19 mouse cellular contexts compared by ENCODE assay signal in the genomic region with DNA sequence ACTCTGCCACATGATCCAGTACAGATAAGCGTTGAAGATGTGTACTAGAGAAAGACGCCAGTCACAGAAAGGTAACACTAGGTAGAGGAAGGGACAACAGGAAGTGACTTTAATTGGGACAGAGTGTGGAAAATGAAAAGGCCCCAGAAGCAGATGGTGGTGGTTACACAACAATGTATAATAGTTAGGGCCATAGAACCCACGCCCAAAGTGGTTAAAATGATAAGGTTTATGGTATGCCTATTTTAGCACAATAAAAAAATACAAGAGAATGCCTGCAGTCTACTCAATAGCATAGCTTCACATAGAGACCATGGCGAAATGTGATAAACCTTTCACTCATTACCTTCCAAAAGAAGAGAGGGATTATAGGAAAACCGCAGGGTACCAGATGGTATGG.
DNase-seq lines count a peak whose midpoint lies in the region; ATAC-seq and TF ChIP-seq lines count a peak whose summit lies in the region.
"Had no signal": no experiment of that assay in that cellular context is flagged by ENCODE, and none has a peak within 500 bp of the region (broad histone marks: within the 10 kb centered on the region; RNA-seq: fewer than 3 reads in every experiment).

No protein-coding gene starts in this region.

- H3K27me3 ChIP-seq in intestine, embryonic 14.5 days (replicated peaks; ENCODE audit: control insufficient read depth, insufficient read depth, low read length): no peaks in the 10 kb centered on the region
- no peaks in the 10 kb centered on the region for H3K27me3 ChIP-seq in intestine, embryonic 15.5 days (replicated peaks)
- no peaks in the 10 kb centered on the region for H3K27me3 ChIP-seq in intestine, postnatal 0 days (replicated peaks; ENCODE audit: control insufficient read depth, insufficient read depth, low read length)
- H3K27me3 ChIP-seq in small intestine, adult 2 months (ENCODE audit: control insufficient read depth, insufficient read depth, low read length): no peaks in the 10 kb centered on the region
- no peaks in the 10 kb centered on the region for H3K27me3 ChIP-seq in liver, embryonic 11.5 days (replicated peaks; ENCODE audit: control insufficient read depth, insufficient read depth, low read length)
- H3K27me3 ChIP-seq: embryonic facial prominence, embryonic 12.5 days; forebrain, embryonic 13.5 days; forebrain, embryonic 15.5 days had no signal

- no peak for TF ChIP-seq CTCF in intestine, postnatal 0 days (IDR thresholded peaks at IDR 0.05; ENCODE audit: low read depth)
- TF ChIP-seq CTCF in small intestine, adult 2 months (IDR thresholded peaks at IDR 0.05; ENCODE audit: extremely low read depth, insufficient read length, insufficient replicate concordance, low read depth, low read length): no peak

- TF ChIP-seq POLR2A in small intestine, adult 2 months (IDR thresholded peaks at IDR 0.05; ENCODE audit: low read depth, low read length): no peak

- H3K9ac ChIP-seq in intestine, embryonic 14.5 days (ENCODE audit: low read length): no peak overlapping the region
- no peak overlapping the region for H3K9ac ChIP-seq in intestine, embryonic 15.5 days
- H3K9ac ChIP-seq in intestine, postnatal 0 days (ENCODE audit: low read depth, low read length): no peak overlapping the region
- H3K9ac ChIP-seq in liver, embryonic 11.5 days (ENCODE audit: low read depth, low read length): no peak overlapping the region
- H3K9ac ChIP-seq: embryonic facial prominence, embryonic 12.5 days; forebrain, embryonic 13.5 days; forebrain, embryonic 15.5 days had no signal

- H3K4me3 ChIP-seq in intestine, embryonic 14.5 days (ENCODE audit: low read depth, low read length): no peak overlapping the region
- H3K4me3 ChIP-seq in intestine, embryonic 15.5 days (replicated peaks): no peak overlapping the region
- no peak overlapping the region for H3K4me3 ChIP-seq in intestine, postnatal 0 days (ENCODE audit: low read depth, low read length)
- no peak overlapping the region for H3K4me3 ChIP-seq in small intestine, adult 2 months (ENCODE audit: low read depth, low read length)
- no peak overlapping the region for H3K4me3 ChIP-seq in liver, embryonic 11.5 days (ENCODE audit: low read depth, low read length)
- H3K4me3 ChIP-seq: embryonic facial prominence, embryonic 10.5 days; embryonic facial prominence, embryonic 12.5 days; forebrain, embryonic 13.5 days; forebrain, embryonic 15.5 days had no signal

- no peaks in the 10 kb centered on the region for H3K9me3 ChIP-seq in intestine, embryonic 14.5 days (ENCODE audit: control insufficient read depth, low read length)
- H3K9me3 ChIP-seq in intestine, embryonic 15.5 days: no peaks in the 10 kb centered on the region
- no peaks in the 10 kb centered on the region for H3K9me3 ChIP-seq in intestine, postnatal 0 days (ENCODE audit: control insufficient read depth)
- no peaks in the 10 kb centered on the region for H3K9me3 ChIP-seq in liver, embryonic 11.5 days (ENCODE audit: control insufficient read depth, low read length)
- H3K9me3 ChIP-seq: embryonic facial prominence, embryonic 10.5 days; embryonic facial prominence, embryonic 12.5 days; forebrain, embryonic 13.5 days; forebrain, embryonic 15.5 days had no signal

- DNase-seq in intestine, embryonic 14.5 days (ENCODE audit: low spot score): no peak
- no peak for DNase-seq in spleen, adult 12 weeks (ENCODE audit: low spot score)
- no peak for DNase-seq in urinary bladder, adult 2 months (ENCODE audit: low spot score)
- no peak for DNase-seq in liver, embryonic 11.5 days (ENCODE audit: low spot score)
- DNase-seq: adrenal gland, adult 2 months; adrenal gland, postnatal 10 days; adrenal gland, postnatal 25 days; cerebellum, adult 11 months; cerebellum, adult 18-20 months; cerebellum, adult 8-10 months; cerebellum, adult 9-11 months; cerebellum, postnatal 14 days had no signal

- H3K4me1 ChIP-seq in intestine, embryonic 14.5 days (replicated peaks; ENCODE audit: control insufficient read depth, insufficient read depth, low read length): no peaks in the 10 kb centered on the region
- H3K4me1 ChIP-seq in intestine, embryonic 15.5 days (replicated peaks): no peaks in the 10 kb centered on the region
- H3K4me1 ChIP-seq in intestine, postnatal 0 days (replicated peaks; ENCODE audit: control insufficient read depth, insufficient read depth, low read length): peaks cover 16% of the 10 kb centered on the region; the same call in 1 of the 2 replicates
- peaks cover 54% of the 10 kb centered on the region; the same call in 1 of the 2 replicates for H3K4me1 ChIP-seq in small intestine, adult 2 months (ENCODE audit: control insufficient read depth, insufficient read depth, insufficient read length, low read length)
- H3K4me1 ChIP-seq in liver, embryonic 11.5 days (replicated peaks; ENCODE audit: control insufficient read depth, insufficient read depth, low read length): no peaks in the 10 kb centered on the region
- H3K4me1 ChIP-seq: embryonic facial prominence, embryonic 10.5 days; embryonic facial prominence, embryonic 12.5 days had no signal

- no peak overlapping the region for H3K4me2 ChIP-seq in intestine, embryonic 14.5 days (ENCODE audit: low read length)
- no peak overlapping the region for H3K4me2 ChIP-seq in intestine, embryonic 15.5 days (replicated peaks)
- H3K4me2 ChIP-seq in intestine, postnatal 0 days (replicated peaks; ENCODE audit: low read depth): peak overlapping the region; percentile 21; the same call in 1 of the 2 replicates
- H3K4me2 ChIP-seq in liver, embryonic 11.5 days: no peak overlapping the region
- H3K4me2 ChIP-seq: embryonic facial prominence, embryonic 12.5 days; forebrain, embryonic 13.5 days; forebrain, embryonic 15.5 days had no signal

- 71% methylated on average over 5 of the region's 5 CpGs for WGBS in intestine, embryonic 14.5 days
- 62% methylated on average over 5 of the region's 5 CpGs for WGBS in intestine, embryonic 15.5 days
- WGBS in intestine, postnatal 0 days: 38% methylated on average over 5 of the region's 5 CpGs
- WGBS in small intestine, adult 2 months: 31% methylated on average over 5 of the region's 5 CpGs
- WGBS in liver, embryonic 11.5 days: 78% methylated on average over 5 of the region's 5 CpGs

- H3K36me3 ChIP-seq in intestine, embryonic 14.5 days (ENCODE audit: control insufficient read depth, insufficient read depth, low read length): no peaks in the 10 kb centered on the region
- H3K36me3 ChIP-seq in intestine, embryonic 15.5 days: no peaks in the 10 kb centered on the region
- H3K36me3 ChIP-seq in intestine, postnatal 0 days (ENCODE audit: control insufficient read depth, insufficient read depth): peaks cover 9% of the 10 kb centered on the region; the same call in 1 of the 2 replicates
- peaks cover 5% of the 10 kb centered on the region; the same call in 1 of the 2 replicates for H3K36me3 ChIP-seq in small intestine, adult 2 months (ENCODE audit: control insufficient read depth, insufficient read depth, low read length)
- H3K36me3 ChIP-seq in liver, embryonic 11.5 days (ENCODE audit: control insufficient read depth, insufficient read depth, low read length): no peaks in the 10 kb centered on the region
- H3K36me3 ChIP-seq: embryonic facial prominence, embryonic 10.5 days; embryonic facial prominence, embryonic 12.5 days; forebrain, embryonic 15.5 days had no signal

- 0 out of 2 replicates have a peak, but pooled peaks have one; percentile 48 for ATAC-seq in intestine, embryonic 14.5 days (replicated peaks; ENCODE audit: low FRiP score, low TSS enrichment, low read depth)
- peak; percentile 74 for ATAC-seq in intestine, embryonic 15.5 days
- peak; percentile 80 for ATAC-seq in intestine, postnatal 0 days
- no peak for ATAC-seq in liver, embryonic 11.5 days (replicated peaks; ENCODE audit: low FRiP score)
- ATAC-seq: forebrain, embryonic 13.5 days; forebrain, embryonic 15.5 days had no signal

- no peak overlapping the region for H3K27ac ChIP-seq in intestine, embryonic 14.5 days (ENCODE audit: low read depth)
- peak overlapping the region; percentile 41 for H3K27ac ChIP-seq in intestine, embryonic 15.5 days
- peak overlapping the region; percentile 35; the same call in 1 of the 2 replicates for H3K27ac ChIP-seq in intestine, postnatal 0 days (ENCODE audit: low read depth, low read length)
- peak overlapping the region; percentile 86 for H3K27ac ChIP-seq in small intestine, adult 2 months (ENCODE audit: insufficient read depth, low read depth, low read length)
- H3K27ac ChIP-seq in liver, embryonic 11.5 days (ENCODE audit: low read depth, low read length): no peak overlapping the region
- H3K27ac ChIP-seq: embryonic facial prominence, embryonic 10.5 days; embryonic facial prominence, embryonic 12.5 days; forebrain, embryonic 13.5 days; forebrain, embryonic 15.5 days had no signal

Comparison
In these comparisons a context has a peak if more than half of its experiments do, and no peak if none do; other contexts are left out.
1. H3K27ac ChIP-seq: peak in intestine, embryonic 15.5 days (single experiment), intestine, postnatal 0 days (single experiment) and small intestine, adult 2 months (single experiment); none in intestine, embryonic 14.5 days (single experiment) and liver, embryonic 11.5 days (single experiment).